Mouse (Mus musculus): ENCODE measurements at regions not wholly inside any gene's neighbourhood (a gene's known extent, or its start where the extent isn't known, plus 50 kb on each side); places are given as distances from the start of the nearest gene placed in this dataset.

GRCm38 (mm10) chr3:52712151-52712550 lies 304.9 kb downstream of the Cog6 start:
- TF ChIP-seq CTCF (IDR thresholded peaks at IDR 0.05; ENCODE audit: borderline replicate concordance, insufficient read depth, low read depth, low read length) (no peak), POLR2A (IDR thresholded peaks at IDR 0.05; ENCODE audit: borderline replicate concordance, insufficient read depth, low read length) (no peak)

Data from cerebellum, adult 2 months (tissue).